ENCODE assay signal across 29 mouse cellular contexts in genomic region chr2:79134281-79134680, GRCm38 (mm10).
DNase-seq lines count a peak whose midpoint lies in the region; ATAC-seq and TF ChIP-seq lines count a peak whose summit lies in the region.
"Had no signal": no experiment of that assay in that cellular context is flagged by ENCODE, and none has a peak within 500 bp of the region (broad histone marks: within the 10 kb centered on the region; RNA-seq: fewer than 3 reads in every experiment).

No protein-coding gene starts in this region.

- peaks cover 2% of the 10 kb centered on the region for H3K79me2 ChIP-seq in CH12.LX (replicated peaks; ENCODE audit: control insufficient read depth, extremely low read depth, insufficient read depth, poor library complexity, severe bottlenecking)

- no peak for DNase-seq in CH12.LX (ENCODE audit: extremely low read depth)
- DNase-seq in liver, postnatal 0 days = no peak
- DNase-seq in limb, embryonic 10.5 days (ENCODE audit: low spot score) = no peak
- DNase-seq in c-Kit-positive CD71-positive TER-119-positive erythroid progenitor cells, embryonic 14.5 days (ENCODE audit: low spot score) = no peak
- DNase-seq in urinary bladder, postnatal 25 days (ENCODE audit: low spot score) = no peak
- DNase-seq: adrenal gland, adult 2 months; adrenal gland, postnatal 36 days; cerebellum, adult 2 months; cerebellum, postnatal 14 days; gastrocnemius, adult 2 months; gastrocnemius, postnatal 36 days; heart, adult 18-20 months; heart, postnatal 36 days; kidney, adult 8-10 months; layer of hippocampus, adult 9-11 months; lung, adult 2 months; lung, postnatal 10 days; right cerebral cortex, postnatal 25 days; thymus, adult 18-20 months; thymus, postnatal 36 days had no signal

- H3K27me3 ChIP-seq in CH12.LX (replicated peaks) = no peaks in the 10 kb centered on the region
- H3K27me3 ChIP-seq in erythroblast, embryonic 14.5 days (ENCODE audit: control insufficient read depth) = no peaks in the 10 kb centered on the region
- H3K27me3 ChIP-seq in liver, embryonic 12.5 days (replicated peaks) = no peaks in the 10 kb centered on the region
- H3K27me3 ChIP-seq in liver, postnatal 0 days (ENCODE audit: insufficient read depth, low read length) = no peaks in the 10 kb centered on the region
- H3K27me3 ChIP-seq in limb, embryonic 10.5 days (ENCODE audit: low read depth, poor library complexity, severe bottlenecking) = no peaks in the 10 kb centered on the region
- H3K27me3 ChIP-seq: forebrain, embryonic 15.5 days; hindbrain, embryonic 13.5 days; limb, embryonic 13.5 days had no signal

- H3K4me2 ChIP-seq in CH12.LX (ENCODE audit: insufficient read depth, low read depth, poor library complexity, severe bottlenecking) = no peak overlapping the region
- H3K4me2 ChIP-seq in liver, embryonic 12.5 days = peak overlapping the region; percentile 38
- H3K4me2 ChIP-seq in liver, postnatal 0 days (ENCODE audit: low read depth, low read length) = no peak overlapping the region
- H3K4me2 ChIP-seq: forebrain, embryonic 15.5 days; heart, embryonic 11.5 days; hindbrain, embryonic 13.5 days; limb, embryonic 13.5 days; midbrain, embryonic 11.5 days had no signal

- H3K36me3 ChIP-seq in CH12.LX (replicated peaks in 1 of 2; ENCODE audit: control insufficient read depth in 1 of 2, insufficient read depth in 1 of 2, low read length in 1 of 2) = no peaks in the 10 kb centered on the region
- no peaks in the 10 kb centered on the region for H3K36me3 ChIP-seq in erythroblast, embryonic 14.5 days (ENCODE audit: control insufficient read depth)
- no peaks in the 10 kb centered on the region for H3K36me3 ChIP-seq in liver, embryonic 12.5 days
- no peaks in the 10 kb centered on the region for H3K36me3 ChIP-seq in liver, postnatal 0 days (replicated peaks; ENCODE audit: insufficient read depth, low read length)
- no peaks in the 10 kb centered on the region for H3K36me3 ChIP-seq in limb, embryonic 10.5 days
- H3K36me3 ChIP-seq: forebrain, embryonic 15.5 days; hindbrain, embryonic 13.5 days; limb, embryonic 13.5 days had no signal

- in situ Hi-C loops in CH12.LX (cut with MboI; ENCODE audit: low pct_ligation_motif_present, low pct_unique_long_range_greater_than_20kb, low sequenced_read_pairs) = loop anchor here (10.0 kb wide), 1 partner anchor 159 kb away; no protein-coding TSS in a partner anchor

- TF ChIP-seq CTCF in CH12.LX (conservative IDR thresholded peaks at IDR 0.05 in 1 of 2, IDR thresholded peaks at IDR 0.05 in 1 of 2; ENCODE audit: low read depth in 2 of 2, low read length in 2 of 2) = no peak
- TF ChIP-seq CTCF in liver, postnatal 0 days (IDR thresholded peaks at IDR 0.05; ENCODE audit: low read depth) = no peak

- H3K27ac ChIP-seq in CH12.LX (ENCODE audit: insufficient read depth, low read depth) = peak overlapping the region; percentile 25; the same call in 1 of the 2 replicates
- peak overlapping the region; percentile 59 for H3K27ac ChIP-seq in liver, embryonic 12.5 days
- H3K27ac ChIP-seq in liver, postnatal 0 days (ENCODE audit: low read depth) = no peak overlapping the region
- no peak overlapping the region for H3K27ac ChIP-seq in limb, embryonic 10.5 days
- H3K27ac ChIP-seq: forebrain, embryonic 15.5 days; gastrocnemius, adult 2 months; hindbrain, embryonic 13.5 days; kidney, postnatal 0 days; limb, embryonic 13.5 days had no signal

- no peak overlapping the region for H3K4me3 ChIP-seq in CH12.LX (replicated peaks in 1 of 3; ENCODE audit: low read depth in 2 of 3, low read length in 2 of 3, poor library complexity in 1 of 3)
- H3K4me3 ChIP-seq in erythroblast, embryonic 14.5 days (replicated peaks) = peak overlapping the region; percentile 32
- H3K4me3 ChIP-seq in liver, embryonic 12.5 days = no peak overlapping the region
- H3K4me3 ChIP-seq in liver, postnatal 0 days (ENCODE audit: low read depth, low read length) = no peak overlapping the region
- no peak overlapping the region for H3K4me3 ChIP-seq in limb, embryonic 10.5 days
- H3K4me3 ChIP-seq: forebrain, embryonic 15.5 days; gastrocnemius, adult 2 months; hindbrain, embryonic 13.5 days; limb, embryonic 13.5 days had no signal

- no peak for TF ChIP-seq RAD21 in CH12.LX (IDR thresholded peaks at IDR 0.05; ENCODE audit: low read depth, low read length)

- no peaks in the 10 kb centered on the region for H3K9me3 ChIP-seq in CH12.LX (replicated peaks; ENCODE audit: low read length)
- no peaks in the 10 kb centered on the region for H3K9me3 ChIP-seq in erythroblast, embryonic 14.5 days (ENCODE audit: control insufficient read depth, low read length)
- no peaks in the 10 kb centered on the region for H3K9me3 ChIP-seq in liver, embryonic 12.5 days (replicated peaks)
- no peaks in the 10 kb centered on the region for H3K9me3 ChIP-seq in liver, postnatal 0 days (ENCODE audit: low read length)
- no peaks in the 10 kb centered on the region for H3K9me3 ChIP-seq in limb, embryonic 10.5 days (replicated peaks)
- H3K9me3 ChIP-seq: forebrain, embryonic 15.5 days; hindbrain, embryonic 13.5 days; limb, embryonic 13.5 days had no signal

- TF ChIP-seq EP300 in CH12.LX (IDR thresholded peaks at IDR 0.05; ENCODE audit: low read length) = no peak
- peak; percentile 71 for TF ChIP-seq EP300 in liver, postnatal 0 days (IDR thresholded peaks at IDR 0.05; ENCODE audit: low read depth)

- H3K9ac ChIP-seq in CH12.LX (ENCODE audit: insufficient read depth, low read depth) = no peak overlapping the region
- H3K9ac ChIP-seq in liver, embryonic 12.5 days = 0 out of 2 replicates have a peak overlapping the region, but pooled peaks have one; percentile 2
- no peak overlapping the region for H3K9ac ChIP-seq in liver, postnatal 0 days (replicated peaks)
- H3K9ac ChIP-seq: forebrain, embryonic 15.5 days; hindbrain, embryonic 13.5 days; limb, embryonic 13.5 days had no signal

- peak; percentile 86 for ATAC-seq in liver, embryonic 12.5 days
- peak; percentile 40; the same call in 1 of the 2 replicates for ATAC-seq in liver, postnatal 0 days
- ATAC-seq: forebrain, embryonic 15.5 days; midbrain, embryonic 16.5 days had no signal

- TF ChIP-seq POLR2A in CH12.LX (IDR thresholded peaks at IDR 0.05; ENCODE audit: low read depth, low read length) = no peak

- dilution Hi-C loops in CH12.LX (cut with MboI; ENCODE audit: extremely low pct_ligation_motif_present, extremely low pct_unique_long_range_greater_than_20kb, low sequenced_read_pairs) = no loop called here

- H3K4me1 ChIP-seq in CH12.LX (ENCODE audit: control insufficient read depth in 1 of 2, insufficient read depth in 2 of 2) = peaks cover 15 to 75% of the 10 kb centered on the region in 2 experiments
- peaks cover 57% of the 10 kb centered on the region for H3K4me1 ChIP-seq in erythroblast, embryonic 14.5 days (ENCODE audit: control insufficient read depth)
- H3K4me1 ChIP-seq in liver, embryonic 12.5 days = peaks cover 61% of the 10 kb centered on the region
- peaks cover 23% of the 10 kb centered on the region for H3K4me1 ChIP-seq in liver, postnatal 0 days (ENCODE audit: insufficient read depth)
- H3K4me1 ChIP-seq in limb, embryonic 10.5 days = 0 out of 2 replicates have a peak, but pooled peaks cover 4% of the 10 kb centered on the region
- H3K4me1 ChIP-seq: forebrain, embryonic 15.5 days; hindbrain, embryonic 13.5 days; limb, embryonic 13.5 days had no signal

- WGBS in liver, embryonic 12.5 days (ENCODE audit: insufficient replicate concordance) = 23% methylated on average over 5 of the region's 5 CpGs
- WGBS in liver, postnatal 0 days (ENCODE audit: insufficient replicate concordance) = 44% methylated on average over 5 of the region's 5 CpGs
- WGBS in limb, embryonic 10.5 days = 83% methylated on average over 5 of the region's 5 CpGs

TF ChIP-seq in CH12.LX, 34 proteins besides CTCF, POLR2A, EP300 and RAD21:
- TF ChIP-seq ZKSCAN1 (IDR thresholded peaks at IDR 0.05; ENCODE audit: borderline replicate concordance, low read depth, low read length) (no peak), MXI1 (IDR thresholded peaks at IDR 0.05; ENCODE audit: low read depth, low read length) (no peak), TCF12 (IDR thresholded peaks at IDR 0.05; ENCODE audit: low read depth, low read length) (no peak), HCFC1 (IDR thresholded peaks at IDR 0.05; ENCODE audit: low read depth, low read length) (no peak), MAFK (IDR thresholded peaks at IDR 0.05; ENCODE audit: insufficient replicate concordance, low read length) (no peak), POLR2AphosphoS2 (IDR thresholded peaks at IDR 0.05; ENCODE audit: low read depth, low read length) (no peak), ZNF384 (IDR thresholded peaks at IDR 0.05; ENCODE audit: low read depth, low read length) (no peak), KAT2A (IDR thresholded peaks at IDR 0.05; ENCODE audit: insufficient replicate concordance, low read length) (no peak), SIN3A (IDR thresholded peaks at IDR 0.05; ENCODE audit: low read length) (no peak), USF2 (conservative IDR thresholded peaks at IDR 0.05; ENCODE audit: low read depth, low read length) (no peak), PAX5 (IDR thresholded peaks at IDR 0.05; ENCODE audit: low read length) (no peak), NELFE (IDR thresholded peaks at IDR 0.05; ENCODE audit: low read depth, low read length) (no peak), NRF1 (IDR thresholded peaks at IDR 0.05; ENCODE audit: low read depth, low read length) (no peak), TBP (conservative IDR thresholded peaks at IDR 0.05; ENCODE audit: low read depth, low read length) (no peak), UBTF (IDR thresholded peaks at IDR 0.05; ENCODE audit: low read depth, low read length) (no peak), USF1 (IDR thresholded peaks at IDR 0.05; ENCODE audit: low read depth, low read length) (no peak)

Comparison
In these comparisons a context has a peak if more than half of its experiments do, and no peak if none do; other contexts are left out.
1. H3K27ac ChIP-seq: peak in CH12.LX (single experiment) and liver, embryonic 12.5 days (single experiment); none in liver, postnatal 0 days (single experiment) and limb, embryonic 10.5 days (single experiment).